Mouse (Mus musculus) telencephalon, adult 2 months (tissue): ENCODE data around the gene Kcnn1.

Experiments
- DNase-seq: peaks from one replicate; pipeline ENCODE4 v3.0.0-alpha.2; 2011; ENCODE audit warnings: low read depth, low spot score

Gene Kcnn1

GRCm38 (mm10) chr8:70893656-70894384, 30.8 kb upstream of the Kcnn1 start:
- DNase-seq, result no peak

GRCm38 (mm10) chr8:70892896-70893655, 30.0 kb upstream of the Kcnn1 start:
- DNase-seq, result no peak

GRCm38 (mm10) chr8:70892022-70892895, 29.2 kb upstream of the Kcnn1 start, which contains the start of gene Slc5a5:
Gene Slc5a5, minus strand, starts transcription at chr8:70892757.
- DNase-seq, result no peak

GRCm38 (mm10) chr8:70891356-70891755, 28.3 kb upstream of the Kcnn1 start:
- DNase-seq, result no peak

DNA sequence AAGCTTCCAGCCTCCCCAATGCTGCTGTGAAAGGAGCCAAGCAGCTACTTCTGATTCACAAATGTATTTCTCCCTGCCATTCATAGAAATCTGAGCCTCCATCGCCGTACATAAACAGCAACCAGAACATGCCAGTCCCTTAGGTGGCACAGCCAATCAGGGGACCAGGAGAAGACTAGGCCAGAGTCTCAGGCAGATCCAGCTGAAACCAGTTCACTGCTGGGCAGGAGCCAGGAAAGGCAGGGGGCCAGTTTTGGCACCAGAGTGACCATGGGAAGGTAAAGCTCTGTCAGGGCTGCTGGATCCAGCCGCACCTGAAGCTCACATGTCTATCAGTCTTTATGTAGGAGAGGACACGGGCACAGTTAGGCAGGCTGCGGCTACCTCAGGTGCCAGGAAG, 27.6 kb upstream of the Kcnn1 start:
- DNase-seq, result no peak

DNA sequence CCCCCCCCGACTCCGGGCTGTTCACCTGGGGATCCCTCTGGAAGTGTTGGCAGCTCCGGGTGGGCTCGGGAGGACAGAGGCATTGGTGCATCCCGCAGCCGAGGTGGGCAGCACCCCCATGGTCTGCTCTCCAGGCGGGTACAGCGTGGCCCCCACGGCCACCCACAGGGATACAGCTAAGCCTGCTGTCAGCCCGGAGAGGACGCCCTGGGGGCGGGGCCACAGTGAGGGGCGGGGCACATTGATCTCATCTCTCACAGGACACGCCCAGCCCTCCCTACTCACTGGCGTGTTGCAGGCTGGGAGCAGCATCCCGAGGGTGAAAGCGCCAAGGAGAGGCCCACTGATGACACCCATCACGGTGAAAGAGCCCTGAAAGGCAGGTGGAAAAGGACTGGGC, 24.6 kb upstream of the Kcnn1 start:
- no peak for DNase-seq

DNA sequence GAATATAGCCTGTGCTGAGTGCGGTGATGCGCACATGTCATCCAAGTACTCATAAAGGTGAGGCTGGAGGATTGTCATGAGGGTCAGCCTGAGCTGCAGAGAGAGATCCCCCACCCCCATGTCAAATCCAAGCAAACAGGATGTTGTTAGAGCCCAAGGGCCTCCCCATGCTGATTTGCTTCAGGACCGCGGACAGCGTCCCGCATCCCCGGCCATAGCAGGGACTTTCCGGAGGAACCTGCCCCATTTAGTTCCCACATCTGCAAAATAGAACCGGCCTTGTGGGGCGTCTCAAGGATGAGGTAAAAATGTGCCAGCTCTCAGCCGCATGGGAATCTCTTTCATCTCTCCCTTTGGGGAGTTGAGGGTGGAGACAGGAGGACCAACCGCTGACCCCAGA, 22.6 kb upstream of the Kcnn1 start:
- DNase-seq, result no peak

GRCm38 (mm10) chr8:70884683-70885082, 21.6 kb upstream of the Kcnn1 start:
- no peak for DNase-seq

DNA sequence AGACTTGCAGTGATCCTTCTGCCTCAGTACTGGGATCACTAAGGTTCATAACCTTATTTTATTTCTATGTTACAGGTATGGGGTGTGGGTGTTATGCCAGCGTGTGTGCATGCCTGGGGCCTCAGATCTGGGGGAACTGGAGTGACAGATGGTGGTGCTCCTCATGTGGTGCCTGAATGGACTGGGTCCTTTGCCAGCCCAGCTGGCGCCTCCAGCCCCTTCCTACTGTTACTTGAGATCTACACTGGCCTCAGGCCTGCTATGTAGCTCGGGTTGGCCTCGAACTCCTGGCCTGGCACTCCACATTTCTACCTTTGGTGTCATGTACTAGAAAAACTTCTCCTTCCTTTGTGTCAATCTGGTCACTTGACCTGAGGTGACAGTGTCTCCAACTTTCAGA, 21.1 kb upstream of the Kcnn1 start:
- DNase-seq, result no peak

- DNase-seq, result no peak
Measured at GRCm38 (mm10) chr8:70880546-70880945, 17.5 kb upstream of the Kcnn1 start.

- DNase-seq, result peak; percentile 31
Measured at GRCm38 (mm10) chr8:70880126-70880525, 17.1 kb upstream of the Kcnn1 start.

DNA sequence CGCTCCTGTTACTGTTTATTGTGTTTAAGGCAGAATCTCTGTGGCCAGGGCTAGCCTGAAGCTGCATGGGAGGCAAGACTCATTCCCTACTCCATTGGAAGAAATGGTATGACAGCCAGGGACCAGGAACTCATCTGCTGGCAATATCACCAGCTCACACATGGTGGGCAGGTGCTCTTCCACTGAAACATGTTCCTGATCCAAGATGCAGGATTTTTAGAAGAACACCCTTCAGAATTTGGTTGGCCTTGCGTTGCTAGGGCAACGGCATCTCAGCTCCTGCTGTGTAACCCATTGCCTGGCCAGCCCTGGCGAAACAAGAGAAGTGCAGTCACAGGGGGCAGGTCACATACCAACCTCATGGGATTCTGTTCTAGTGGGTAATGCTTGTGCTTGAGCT, 16.4 kb upstream of the Kcnn1 start:
- no peak for DNase-seq

GRCm38 (mm10) chr8:70878178-70878577, 15.1 kb upstream of the Kcnn1 start:
- DNase-seq, result no peak

- DNase-seq, result no peak
Measured at GRCm38 (mm10) chr8:70876382-70876781, 13.3 kb upstream of the Kcnn1 start.

DNA sequence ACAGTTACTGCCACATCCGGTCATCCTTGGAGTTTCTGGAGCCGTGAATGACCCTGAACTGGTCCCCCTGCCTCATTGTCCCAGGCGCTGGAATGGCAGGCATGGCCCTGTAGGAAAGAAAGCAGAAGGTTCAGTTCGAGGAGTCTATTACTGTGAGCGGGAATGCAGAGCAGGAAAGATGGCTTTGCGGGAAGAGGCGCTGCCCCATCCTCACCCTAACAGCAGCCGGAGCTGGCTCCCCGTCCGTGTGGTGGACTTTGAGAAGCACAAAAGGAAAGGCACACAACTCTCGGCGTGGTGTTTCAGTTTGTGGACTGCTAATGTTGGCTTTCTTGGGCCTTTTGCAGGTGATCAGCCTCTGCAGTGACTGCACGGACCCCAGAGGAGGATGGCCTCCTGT, 11.4 kb upstream of the Kcnn1 start:
- no peak for DNase-seq

GRCm38 (mm10) chr8:70873364-70873985, 10.4 kb upstream of the Kcnn1 start, which contains the start of gene Ccdc124:
Gene Ccdc124, minus strand, starts transcription at chr8:70873935.
- DNase-seq, result peak; percentile 81

DNA sequence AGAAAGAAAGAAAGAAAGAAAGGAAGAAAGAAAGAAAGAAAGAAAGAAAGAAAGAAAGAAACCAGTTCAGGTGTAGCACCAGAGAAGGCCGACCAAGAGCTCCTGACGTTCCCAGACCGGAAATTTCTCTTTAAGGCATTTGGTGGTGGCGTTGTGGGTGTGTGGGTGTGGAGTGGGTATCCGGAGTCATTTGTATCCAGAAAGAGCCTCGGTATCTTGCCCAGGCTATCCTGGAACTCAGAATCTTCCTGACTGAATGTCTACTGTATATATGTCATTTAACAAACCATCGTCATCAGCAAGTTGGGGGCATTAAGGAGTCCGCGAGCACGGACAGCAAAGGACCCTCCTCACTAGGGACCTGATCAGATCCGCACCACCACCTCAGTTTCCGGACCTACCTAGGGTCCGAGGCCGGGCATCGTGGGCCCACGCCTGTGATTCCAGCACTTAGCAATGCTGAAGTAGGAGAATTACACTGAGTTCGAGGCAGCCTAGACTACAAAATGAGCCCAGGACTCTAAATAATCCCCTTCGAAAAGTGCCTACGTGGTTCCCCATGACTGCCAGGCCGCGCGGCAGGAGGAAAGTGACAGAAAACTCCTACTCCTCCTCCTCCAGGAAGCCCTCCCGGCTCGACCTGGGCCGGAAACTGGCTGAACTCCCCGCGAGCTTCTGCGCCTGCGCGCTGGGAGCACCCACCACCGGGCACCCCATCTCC, 9.7 kb upstream of the Kcnn1 start:
- DNase-seq, result no peak

DNA sequence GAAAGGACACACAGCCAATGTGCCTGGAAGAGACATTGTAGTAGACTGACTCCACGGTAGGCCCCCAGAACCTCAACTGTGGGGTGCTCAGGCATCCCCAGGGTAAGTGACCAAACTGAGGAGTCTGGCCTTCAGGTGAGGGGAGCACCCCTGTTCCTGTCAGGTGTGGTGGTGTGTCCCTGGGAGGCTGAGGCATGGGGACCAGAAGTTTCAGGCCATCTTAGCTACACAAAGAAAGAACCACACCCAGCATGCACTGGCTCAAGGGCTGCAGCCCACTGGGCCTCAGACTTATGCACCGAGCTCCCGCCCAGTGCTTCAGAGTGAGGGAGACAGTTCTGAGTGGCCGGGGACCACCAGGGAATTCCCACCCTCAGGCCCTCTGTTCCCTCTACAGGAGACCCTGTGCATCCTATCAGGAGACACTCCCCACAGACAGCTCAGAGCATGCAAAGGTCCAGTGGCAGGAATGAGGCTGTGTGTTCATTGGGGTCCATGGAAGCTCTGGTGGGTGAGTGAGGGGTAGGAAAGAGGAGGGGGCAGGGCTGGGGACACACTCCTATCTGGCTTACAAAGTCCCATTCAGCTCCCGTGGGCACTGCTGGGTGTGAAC, 8.2 kb upstream of the Kcnn1 start:
- no peak for DNase-seq

- peak; percentile 48 for DNase-seq
Measured at GRCm38 (mm10) chr8:70869601-70870041, 6.6 kb upstream of the Kcnn1 start.

- DNase-seq, result no peak
Measured at GRCm38 (mm10) chr8:70869199-70869571, 6.1 kb upstream of the Kcnn1 start.
